Mouse (Mus musculus) layer of hippocampus, postnatal 10 days (tissue): ENCODE measurements around the gene Ahcyl2. TPM values are rescaled to one million over a fixed set of nuclear protein-coding genes. Genes with fewer than 3 reads are reported as not detected.

Source experiments
- DNase-seq, 2 experiments: peaks; one replicate each; pipeline ENCODE4 v3.0.0; 2021; ENCODE audit warnings: low spot score in 2 of 2
- total RNA-seq, 2 experiments: library from RNA; stranded (reverse); gene quantifications; 2 replicates each; pipeline ENCODE4 v1.2.3; 2021

Gene Ahcyl2
- total RNA-seq, 2 experiments from 2014 or later: 94.4 to 121 TPM

- no peak for DNase-seq
These were observed 135.6 kb downstream of the Ahcyl2 start for GRCm38 (mm10) chr6:29903343-29903914.

DNA sequence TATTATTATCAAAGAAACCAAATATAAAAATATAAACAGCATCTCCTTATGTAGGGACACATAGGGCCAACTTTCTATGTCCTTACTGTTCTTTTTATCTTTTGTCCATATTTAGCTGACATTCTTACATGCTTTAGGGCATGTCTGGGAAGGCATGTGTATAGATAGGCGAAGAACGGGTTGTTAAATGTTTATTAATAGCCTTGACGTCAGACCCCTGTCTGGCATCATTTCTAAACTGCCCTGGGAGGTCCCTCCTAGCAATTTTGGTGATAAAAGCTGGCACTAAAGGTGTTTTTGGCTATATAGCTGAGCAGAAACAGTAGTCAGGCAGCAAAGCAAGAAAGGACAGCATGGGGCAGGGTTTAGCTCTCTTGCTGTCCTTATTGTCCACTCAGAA, 136.5 kb downstream of the Ahcyl2 start:
- DNase-seq: no peak

- DNase-seq: no peak
These were observed 142.8 kb downstream of the Ahcyl2 start for GRCm38 (mm10) chr6:29910631-29911030.

GRCm38 (mm10) chr6:29913673-29914072, 145.9 kb downstream of the Ahcyl2 start:
- DNase-seq: no peak

DNA sequence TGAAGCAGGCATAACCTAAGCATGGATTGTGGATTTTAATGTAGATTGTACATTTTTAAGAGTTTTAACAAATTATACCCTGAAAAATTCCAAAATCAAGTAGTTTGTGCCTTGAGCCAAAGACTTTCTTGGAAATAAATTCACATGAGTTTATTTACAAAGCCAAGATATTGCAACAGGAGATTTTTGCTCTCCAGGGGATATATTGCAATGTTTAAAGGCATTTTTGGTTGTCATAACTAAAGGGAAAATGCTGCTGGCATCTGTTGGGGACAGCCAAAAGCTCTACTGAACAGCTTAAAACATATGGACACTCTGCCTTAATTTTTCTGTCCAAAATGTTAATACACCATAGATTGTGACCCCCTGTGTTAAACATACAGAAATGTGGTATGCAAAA, 146.3 kb downstream of the Ahcyl2 start:
- no peak for DNase-seq

GRCm38 (mm10) chr6:29915836-29916235, 148.0 kb downstream of the Ahcyl2 start:
- no peak for DNase-seq

DNA sequence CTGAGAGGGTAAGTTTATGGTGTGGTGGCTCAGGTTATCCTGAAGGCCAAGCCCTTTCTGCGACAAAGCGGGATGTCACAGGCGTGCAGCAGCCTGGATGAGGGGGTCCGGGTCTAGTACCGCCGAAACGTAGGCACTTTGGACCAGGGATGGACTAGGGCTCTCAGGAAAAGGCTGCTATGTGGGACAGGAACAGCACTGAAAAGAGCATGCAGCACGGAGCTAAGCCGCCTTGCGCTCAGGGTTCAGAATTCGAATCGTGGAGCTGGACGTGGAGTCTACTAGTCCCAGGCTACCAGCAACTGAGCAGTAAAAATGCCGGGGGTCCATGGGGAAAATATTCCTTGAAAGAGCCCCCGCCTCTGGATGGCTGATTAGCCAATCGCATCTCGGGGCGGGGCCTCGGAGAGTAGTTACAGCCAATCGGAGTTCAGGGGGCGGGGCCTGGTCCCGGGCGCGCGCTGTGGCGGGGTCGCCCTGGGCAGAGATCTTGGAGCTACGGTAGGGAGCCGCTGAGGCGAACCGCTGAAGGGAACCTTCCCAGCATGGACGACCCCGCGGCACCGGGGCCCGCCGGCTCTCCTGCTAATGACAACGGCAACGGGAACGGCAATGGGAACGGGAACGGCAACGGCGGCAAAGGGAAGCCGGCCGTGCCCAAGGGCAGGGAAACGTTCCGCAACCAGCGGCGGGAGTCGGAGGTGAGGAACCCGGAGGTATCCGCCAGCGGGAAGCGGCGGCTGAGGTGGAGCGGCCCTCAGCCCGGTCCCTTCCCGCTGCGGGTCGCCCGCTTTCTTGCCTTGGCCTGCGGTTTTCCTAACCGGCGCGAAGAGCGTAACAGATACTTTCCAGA, 148.9 kb downstream of the Ahcyl2 start, which contains the start of gene Strip2:
Gene Strip2, plus strand, starts transcription at position 483 of the 853 bp plus-strand sequence.
- DNase-seq: peak; percentile 93 to 96

DNA sequence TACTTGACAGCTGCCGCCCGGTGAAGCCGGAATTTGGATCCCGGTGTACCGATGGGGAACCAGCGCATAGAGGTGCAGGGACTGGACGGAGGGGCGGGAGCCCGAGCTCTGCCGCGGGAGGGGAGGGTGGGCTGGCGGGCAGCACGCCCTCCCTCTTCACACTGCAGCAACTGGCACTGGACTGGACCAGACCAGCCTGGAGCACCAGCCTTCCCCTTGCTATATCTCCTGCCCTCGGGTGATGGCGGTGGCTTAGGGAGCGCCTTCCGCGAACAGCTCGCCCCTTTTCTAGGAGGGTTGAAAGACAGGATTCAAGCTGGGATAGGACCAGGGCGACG, 149.5 kb downstream of the Ahcyl2 start:
- DNase-seq: no peak

DNA sequence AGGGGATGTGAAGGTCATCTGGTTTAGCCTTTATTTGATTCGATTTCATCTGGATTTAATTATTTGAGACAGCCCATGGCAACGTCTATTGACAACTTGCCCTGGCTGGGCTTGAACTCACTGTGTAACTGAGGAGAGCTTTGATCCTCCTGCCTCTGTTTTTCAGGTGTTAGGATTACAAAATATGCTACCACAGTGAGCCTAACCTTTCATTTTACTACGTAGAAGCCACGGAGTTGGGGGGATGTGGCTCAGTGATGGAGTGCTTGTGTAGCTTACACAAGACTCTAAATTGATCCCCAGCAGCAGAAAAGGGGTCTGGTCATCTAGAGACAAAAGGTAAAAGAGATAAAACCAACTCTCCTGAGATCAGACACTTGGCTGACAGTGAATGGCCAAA, 150.1 kb downstream of the Ahcyl2 start:
- no peak for DNase-seq

- DNase-seq: no peak
These were observed 155.7 kb downstream of the Ahcyl2 start for GRCm38 (mm10) chr6:29923501-29923900.

- no peak for DNase-seq
These were observed 157.9 kb downstream of the Ahcyl2 start for GRCm38 (mm10) chr6:29925594-29926219.

DNA sequence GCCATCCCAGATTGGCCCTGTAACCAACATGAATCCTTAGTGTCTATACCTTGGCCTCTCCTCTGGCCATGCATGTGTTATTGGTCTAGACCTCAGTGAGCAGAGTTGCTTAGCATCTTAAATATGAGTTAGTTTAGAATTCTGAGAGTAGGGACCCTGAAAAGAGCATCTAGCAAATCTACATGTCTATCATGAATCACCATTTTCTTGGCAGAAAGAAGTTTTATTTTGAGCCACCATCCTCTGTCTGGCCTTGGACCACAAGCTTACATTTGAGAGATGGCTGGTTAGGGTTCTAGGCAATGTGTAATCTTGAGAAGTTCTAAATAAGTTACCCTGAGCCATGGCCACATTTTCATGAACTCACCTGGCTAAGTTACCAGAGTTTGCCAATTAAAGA, 162.3 kb downstream of the Ahcyl2 start:
- no peak for DNase-seq

GRCm38 (mm10) chr6:29930665-29931064, 162.9 kb downstream of the Ahcyl2 start:
- no peak for DNase-seq

DNA sequence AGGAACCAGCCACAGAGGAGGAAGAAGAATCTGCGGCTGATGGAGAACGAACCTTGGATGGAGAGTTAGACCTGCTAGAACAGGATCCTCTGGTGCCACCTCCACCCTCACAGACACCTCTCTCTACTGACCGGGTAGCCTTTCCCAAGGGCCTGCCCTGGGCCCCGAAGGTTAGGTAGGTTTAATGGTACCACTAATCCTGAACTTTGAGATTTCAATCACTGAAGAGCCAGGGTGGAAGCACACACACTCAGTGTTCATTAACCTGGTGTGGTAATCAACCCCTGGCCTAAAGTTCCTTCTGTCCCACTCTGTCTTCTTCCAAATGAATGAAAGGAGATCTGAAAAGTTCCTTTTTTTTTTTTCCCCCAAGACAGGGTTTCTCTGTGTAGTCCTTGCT, 163.4 kb downstream of the Ahcyl2 start:
- no peak for DNase-seq

GRCm38 (mm10) chr6:29935741-29936140, 167.9 kb downstream of the Ahcyl2 start:
- DNase-seq: no peak

DNA sequence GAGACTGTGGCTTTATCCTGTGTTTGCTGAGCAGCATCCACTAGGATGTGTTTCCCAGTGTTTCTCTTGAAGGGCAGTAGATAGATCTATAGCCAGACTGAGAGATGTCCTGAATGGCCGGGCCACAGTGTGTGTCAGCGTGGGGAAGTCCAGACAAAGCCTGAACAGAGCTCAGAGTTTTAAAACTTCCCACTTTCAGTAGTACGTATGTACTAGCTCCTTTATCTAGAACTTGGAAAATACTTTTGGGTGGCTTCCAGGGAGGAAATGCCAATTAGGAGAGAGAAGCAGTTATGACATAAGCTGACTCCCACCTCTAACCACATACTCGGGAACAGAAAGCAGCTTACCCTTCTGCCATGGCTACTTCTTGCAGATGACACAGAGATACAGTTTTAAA, 172.6 kb downstream of the Ahcyl2 start:
- no peak for DNase-seq

DNA sequence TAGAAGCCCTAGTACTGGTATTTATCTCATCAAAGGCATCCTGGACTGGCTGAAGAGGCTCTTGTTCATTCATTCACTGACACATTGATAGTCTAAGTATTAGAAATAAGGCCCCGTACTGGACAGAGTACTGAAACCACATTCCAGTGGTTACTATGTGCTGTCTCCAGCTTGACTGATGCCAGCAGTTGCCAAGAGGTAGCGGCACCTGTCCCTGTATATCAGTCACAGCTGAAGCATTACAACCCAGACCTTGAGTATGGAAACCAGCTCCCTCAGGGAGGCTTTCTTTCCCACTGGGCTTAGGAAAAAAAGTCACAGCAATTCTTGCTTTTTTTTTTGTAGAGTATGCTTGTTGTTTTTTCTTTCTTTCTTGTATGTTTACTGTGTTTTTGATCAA, 173.2 kb downstream of the Ahcyl2 start:
- DNase-seq: no peak

- no peak for DNase-seq
These were observed 176.7 kb downstream of the Ahcyl2 start for GRCm38 (mm10) chr6:29944465-29944864.

DNA sequence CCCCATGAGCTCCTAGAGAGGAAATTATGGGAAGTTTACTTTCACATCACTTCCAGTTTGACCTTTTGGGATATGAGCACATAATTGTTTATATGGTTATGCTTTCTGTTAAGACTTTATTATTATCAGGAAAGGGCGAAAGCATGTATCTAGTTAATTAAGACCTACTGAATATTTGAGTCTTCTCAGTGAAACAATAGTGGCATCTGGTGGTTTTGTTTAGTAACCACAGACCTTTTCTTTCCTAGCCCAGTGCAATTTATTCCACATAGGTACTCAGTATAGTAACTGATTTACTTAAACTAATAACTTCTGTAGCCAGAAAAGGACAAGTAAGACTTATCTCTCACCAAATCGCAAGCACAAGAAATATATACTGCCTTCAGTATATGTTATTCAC, 178.8 kb downstream of the Ahcyl2 start:
- no peak for DNase-seq

- no peak for DNase-seq
These were observed 180.0 kb downstream of the Ahcyl2 start for GRCm38 (mm10) chr6:29947823-29948222.

DNA sequence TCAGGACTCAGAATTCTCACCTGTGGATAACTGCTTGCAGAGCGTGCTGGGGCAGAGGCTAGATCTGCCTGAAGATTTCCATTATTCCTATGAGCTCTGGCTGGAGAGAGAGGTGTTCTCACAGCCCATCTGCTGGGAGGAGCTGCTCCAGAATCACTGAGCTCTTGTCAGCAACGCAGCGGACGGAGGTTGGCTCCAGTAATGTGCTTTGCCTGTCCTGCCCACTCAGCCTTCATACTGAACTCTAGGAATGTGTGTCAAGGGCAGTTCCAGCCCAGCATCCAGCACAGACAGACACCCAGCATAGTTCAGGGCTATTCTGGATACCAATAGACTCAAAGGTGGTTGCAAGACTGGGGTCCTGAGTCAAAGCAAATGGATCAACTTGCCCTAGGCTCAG, 188.9 kb downstream of the Ahcyl2 start:
- DNase-seq: no peak

- DNase-seq: no peak
These were observed 190.9 kb downstream of the Ahcyl2 start for GRCm38 (mm10) chr6:29958669-29959068.
